Mouse (Mus musculus) T-cell, adult 2 months (primary cell): ENCODE results near the gene Cpn2.

Source experiments
- DNase-seq: peaks from one replicate; pipeline ENCODE4 v3.0.0; 2022; ENCODE audit warnings: low spot score

The Cpn2 gene

DNA sequence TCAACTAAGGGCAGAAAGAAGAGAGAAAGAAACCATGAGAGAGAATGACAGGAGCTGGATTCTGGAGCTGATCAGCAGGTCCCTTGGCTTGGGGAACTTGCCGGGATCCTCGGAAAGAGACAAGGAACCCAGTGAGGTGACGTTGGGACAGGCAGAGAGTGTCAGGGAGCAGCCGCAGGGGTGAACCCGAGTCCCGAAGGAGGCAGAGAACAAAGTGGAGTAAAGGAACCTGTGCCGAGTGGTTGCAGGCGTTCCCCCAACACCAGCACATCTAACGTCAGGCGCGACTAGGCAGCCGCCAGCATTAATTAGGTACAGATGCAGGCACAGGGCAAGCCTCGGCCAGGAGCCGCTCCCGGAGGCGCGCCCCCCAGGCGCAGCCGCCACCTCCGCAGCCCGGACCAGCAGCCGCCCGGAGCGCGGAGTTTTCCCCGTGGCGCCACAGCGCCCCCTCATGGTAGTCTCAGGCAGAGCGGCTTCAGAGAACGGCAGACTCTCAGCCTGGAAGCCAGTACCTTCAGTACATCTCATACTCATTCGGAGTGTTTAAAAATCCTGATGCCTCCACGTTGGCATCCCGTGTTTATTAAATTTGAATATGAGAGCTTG is 31.1 kb downstream of the Cpn2 start:
- DNase-seq = peak; percentile 72

DNA sequence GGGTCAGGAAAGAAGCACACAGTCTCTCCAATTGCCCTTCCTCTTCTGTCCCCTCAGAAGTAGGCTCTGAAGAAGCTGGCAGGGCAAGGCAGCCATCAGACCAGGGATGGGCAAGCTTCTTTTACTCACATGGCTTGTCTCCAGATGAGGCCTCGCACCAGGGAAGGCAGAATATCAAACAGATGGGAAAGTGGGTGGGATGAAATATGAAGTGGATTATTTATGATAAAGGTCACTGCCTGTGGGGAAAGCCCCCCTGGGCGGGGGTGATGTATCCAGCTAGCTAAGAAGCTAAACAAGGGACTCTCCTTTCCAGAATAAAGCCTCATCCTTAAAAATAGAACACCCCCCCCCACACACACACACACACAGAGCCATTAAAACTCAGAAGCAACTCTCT is 31.7 kb downstream of the Cpn2 start:
- no peak for DNase-seq

DNA sequence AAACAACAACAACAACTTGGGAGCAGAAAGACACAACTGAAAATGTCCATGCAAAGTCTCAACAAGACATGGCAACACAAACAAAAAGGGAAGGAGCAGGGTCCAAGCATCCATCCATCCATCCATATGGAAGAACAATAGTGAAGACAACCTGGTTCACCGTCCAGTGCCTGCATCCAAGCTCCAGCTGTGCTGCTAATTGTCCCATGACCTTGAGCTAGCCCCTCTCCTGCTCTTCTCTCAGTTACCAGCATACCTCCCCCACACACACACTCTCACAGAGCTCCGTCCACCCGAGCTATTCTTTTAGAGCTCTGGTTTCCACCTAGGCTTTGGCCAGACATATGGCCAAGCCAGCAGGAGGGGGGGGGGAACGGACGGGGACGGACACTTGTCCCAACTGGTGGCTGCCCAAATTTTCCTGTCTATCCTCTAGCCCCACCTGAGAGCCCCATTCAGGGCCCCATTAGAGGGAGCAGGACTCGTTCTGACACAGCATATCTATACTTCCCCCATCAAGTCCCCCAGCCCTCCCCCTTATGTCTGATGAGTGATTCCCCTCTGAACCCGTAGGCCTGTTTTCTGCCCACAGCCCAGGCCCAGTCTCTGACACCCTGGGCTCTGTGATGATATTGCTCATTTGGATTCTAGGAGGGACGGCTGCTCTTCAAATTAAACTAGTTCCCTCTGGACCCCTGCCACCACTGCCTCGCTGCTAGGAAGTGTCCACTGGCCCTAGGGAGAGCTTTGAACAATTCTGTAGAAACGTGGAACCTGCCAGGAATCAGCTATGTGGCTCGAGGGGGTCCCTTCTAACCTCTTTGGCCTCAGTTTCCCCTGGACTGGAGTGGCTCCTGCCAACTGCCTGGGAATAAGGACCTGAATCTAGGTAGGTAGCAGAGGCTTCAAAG is 32.4 kb downstream of the Cpn2 start:
- no peak for DNase-seq

DNA sequence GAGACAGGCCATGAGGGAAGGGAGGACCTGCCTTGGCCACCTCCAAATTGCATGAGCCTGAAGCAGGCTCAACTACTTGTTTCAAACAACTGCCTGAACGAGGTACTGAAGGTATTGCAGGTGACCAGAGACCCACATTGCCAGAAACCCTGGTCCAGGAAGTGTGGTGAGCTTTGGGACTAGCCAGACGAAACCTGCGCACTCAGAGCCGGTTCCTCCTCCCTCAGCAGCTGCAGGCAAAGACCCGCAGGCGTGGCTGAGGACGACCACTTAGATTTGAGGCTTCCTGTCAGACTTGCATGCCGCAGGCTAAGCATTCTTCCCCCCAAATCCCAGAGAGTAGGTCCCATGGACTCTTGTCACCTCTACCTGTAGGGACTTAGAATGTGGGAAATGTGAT is 33.2 kb downstream of the Cpn2 start:
- DNase-seq = no peak

DNA sequence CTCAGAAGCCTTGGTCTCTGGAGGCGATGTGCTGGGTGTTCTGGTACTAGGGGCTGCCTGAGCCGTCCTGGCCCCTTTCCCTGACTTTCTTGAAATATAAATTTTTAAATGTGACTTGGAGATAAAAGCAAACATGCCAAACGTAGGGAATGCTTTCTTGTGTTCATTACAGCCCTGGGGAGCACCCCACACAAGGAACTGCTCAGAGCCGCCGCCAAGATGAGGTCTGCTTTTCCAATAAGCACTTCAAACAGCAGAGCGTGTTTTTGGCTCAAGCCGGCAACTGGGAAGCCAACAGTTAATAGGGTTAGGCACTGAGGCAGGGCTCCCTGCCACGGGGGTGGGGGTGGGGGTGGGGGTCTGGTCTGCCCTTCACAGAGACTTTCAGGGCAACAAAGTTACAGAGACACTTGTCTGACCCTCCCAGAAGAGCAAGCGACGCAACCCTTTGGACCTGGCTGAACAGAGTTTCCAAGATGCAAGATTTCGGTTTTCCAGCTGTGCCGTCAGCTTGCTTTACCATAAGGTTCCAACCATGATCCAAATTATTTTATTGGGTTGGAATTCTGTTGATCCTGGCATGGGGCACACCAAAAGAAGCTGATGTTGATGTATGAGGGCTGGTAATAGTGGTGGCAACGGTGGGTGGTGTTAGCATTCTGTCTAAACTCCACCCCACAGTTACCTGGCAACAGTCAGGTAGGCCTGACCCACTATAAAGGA is 35.3 kb downstream of the Cpn2 start:
- no peak for DNase-seq

DNA sequence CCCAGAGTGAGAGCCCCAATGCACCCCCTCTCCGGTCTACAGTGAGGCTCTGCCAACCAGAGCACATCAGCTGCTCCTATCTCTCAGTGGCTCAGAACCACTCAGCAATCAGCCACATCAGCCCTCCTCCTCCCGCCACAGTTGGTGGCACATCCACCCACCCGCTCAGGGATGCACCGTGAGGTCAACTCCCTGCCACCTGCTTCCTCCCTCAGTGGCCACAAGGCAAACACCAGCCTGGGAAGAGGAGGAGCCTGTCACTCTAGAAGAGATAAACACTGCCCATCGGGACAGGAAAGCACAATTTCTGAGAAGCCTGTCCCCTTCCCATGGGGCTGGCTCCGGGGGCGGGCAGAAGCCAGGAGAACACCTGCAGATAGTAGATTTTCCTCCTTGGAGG is 39.9 kb downstream of the Cpn2 start:
- no peak for DNase-seq

DNA sequence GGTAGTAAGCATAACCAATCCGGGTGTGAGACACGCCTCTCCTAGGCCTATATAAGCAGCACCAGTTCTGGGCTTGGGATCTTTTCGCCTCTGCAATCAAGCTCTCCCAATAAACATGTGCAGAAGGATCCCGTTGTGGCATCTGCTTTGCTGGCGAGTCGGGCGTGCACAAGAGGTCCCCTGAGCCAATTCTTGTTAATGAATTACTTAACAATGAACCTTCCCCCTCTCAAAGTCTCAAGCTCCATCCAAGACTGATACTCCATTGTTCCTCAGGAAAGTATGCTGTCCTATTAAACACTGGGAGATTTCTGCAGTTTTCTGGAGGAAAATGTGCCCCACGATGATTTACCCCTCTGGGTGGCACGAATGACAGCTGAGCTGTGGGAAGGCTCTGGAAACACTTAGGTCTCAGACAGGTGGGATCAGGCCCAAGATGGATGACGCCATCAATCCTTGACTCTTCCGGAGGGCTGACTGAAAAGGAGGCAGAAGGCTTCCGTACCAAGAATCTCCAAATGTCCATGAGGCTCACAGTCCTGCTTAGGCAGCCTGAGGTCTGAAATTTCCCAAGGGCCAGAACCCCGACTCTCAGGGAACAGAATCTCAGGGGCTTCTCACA is 46.0 kb downstream of the Cpn2 start:
- no peak for DNase-seq

DNA sequence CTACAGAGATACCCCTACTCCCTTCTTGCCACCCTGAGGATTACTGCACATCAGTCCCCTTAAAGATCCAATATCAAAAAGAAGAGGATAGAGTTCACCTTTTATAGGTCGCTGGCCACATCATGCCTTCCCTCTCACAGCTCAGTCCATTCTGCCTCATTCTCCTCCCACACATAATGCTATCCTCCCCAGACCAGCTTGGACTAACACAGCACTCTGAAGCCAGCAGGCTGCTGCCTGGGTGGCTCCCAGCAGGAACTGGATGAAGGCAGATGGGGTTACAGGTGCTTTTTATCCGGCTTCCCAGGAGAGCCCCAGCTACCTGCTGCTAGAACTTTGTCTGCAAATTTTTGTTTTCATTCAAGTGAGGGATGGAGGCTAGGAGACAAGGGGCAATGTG is 51.5 kb downstream of the Cpn2 start:
- no peak for DNase-seq

DNA sequence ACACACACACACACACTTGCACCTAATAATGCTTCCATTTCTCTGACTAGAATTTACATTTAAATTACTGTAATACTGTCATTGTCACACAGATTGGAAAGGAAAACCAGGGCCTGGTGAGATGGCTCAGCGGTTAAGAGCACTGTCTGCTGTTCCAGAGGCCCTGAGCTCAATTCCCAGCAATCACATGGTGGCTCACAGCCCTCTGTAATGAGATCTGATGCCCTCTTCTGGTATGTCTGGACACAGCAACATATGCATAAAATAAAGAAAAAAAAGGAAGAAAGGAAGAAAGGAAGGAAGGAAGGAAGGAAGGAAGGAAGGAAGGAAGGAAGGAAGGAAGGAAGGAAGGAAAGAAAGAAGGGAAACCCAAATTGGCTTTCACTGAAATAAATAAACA is 53.7 kb downstream of the Cpn2 start:
- DNase-seq = no peak

DNA sequence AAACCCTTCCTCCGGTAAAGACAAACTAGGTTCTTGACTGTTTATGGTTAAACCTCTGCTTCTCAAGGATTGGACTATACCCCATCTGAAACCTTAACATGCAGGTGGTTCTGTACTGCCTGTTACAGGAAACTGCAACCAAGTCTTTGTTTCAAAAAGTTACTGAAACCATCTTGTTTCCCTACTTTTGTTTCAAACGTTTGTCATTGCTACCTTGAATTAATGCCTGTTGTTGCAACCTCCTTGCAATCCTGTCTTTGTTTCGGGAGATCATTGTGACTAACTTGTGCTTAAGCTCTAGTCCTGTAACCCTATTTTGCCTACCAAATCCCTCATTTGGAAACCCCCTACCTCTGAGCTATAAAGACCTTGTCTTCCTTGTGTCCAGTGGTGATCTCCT is 55.3 kb downstream of the Cpn2 start:
- DNase-seq = no peak

DNA sequence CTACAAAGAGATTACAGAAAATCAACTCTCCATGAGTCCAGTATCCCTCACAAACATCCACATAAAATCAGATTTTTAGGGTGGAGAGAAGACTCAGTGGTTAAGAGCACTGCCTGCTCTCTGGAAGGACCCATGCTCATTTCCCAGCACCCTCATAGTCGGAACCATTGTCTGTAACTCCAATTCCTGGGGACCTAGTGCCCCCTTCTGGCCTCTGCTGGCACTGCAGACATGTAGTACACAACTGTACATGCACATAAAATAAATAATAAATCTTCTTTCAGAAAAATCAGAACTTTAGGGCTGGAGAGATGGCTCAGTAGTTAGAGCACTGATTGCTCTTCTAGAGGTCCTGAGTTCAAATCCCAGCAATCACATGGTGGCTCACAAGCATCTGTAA is 58.0 kb downstream of the Cpn2 start:
- no peak for DNase-seq

DNA sequence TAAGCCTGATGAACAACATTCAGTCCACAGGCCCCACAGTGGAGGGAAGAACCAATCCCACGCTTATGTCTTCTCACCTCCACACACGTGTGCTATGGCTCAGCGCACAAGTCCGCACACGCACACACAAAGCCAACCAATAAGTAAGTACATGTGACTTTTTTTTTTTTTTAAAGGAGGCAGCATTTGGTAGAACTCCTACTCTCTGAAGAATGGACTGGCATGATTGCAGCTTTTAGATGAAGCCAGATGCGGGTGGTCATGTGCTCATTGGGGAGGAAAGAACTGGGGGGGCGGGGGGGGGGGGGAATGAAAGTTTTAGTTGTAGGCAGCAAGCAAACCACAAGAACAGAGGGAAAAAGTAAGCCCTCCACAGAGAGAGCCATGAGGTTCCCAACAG is 59.3 kb downstream of the Cpn2 start:
- no peak for DNase-seq

DNA sequence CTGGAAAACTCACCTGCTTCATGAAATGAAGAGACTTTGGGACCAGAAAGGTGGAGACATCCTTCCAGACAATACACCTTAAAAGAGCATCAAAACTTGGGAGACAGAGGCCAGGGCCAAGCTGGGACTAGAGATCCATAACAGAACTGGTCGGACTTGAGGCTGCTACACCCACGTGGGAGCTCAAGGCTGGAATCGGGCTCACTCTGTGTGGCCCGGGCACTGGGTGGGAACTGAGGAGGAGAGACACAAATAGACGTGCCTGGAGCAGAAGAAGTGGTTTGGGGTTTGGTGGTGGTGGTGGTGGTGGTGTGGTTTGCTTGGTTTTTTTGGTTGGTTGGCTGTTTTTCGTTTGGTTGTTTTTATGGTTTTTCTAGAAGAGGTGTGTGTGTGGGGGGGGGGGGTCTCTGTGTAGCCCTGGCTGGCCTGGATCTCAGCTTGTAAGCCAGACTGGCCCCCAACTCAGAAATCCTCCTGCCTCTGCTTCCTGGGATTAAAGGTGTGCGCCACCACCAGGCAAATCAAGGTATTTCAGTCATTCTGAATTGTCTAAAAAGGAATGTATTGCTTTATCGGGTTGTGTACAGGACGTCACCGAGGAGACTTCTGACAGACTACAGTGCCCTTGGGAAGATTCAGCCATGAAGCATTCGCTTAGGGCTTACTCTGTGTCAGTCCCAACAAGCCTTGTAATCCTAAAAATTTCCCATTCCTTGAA is 60.0 kb downstream of the Cpn2 start:
- DNase-seq = no peak
